Mouse (Mus musculus) large intestine, adult 2 months (tissue): ENCODE measurements around the gene Duox2. TPM values are rescaled to one million over a fixed set of nuclear protein-coding genes. Genes with fewer than 3 reads are reported as not detected.

Experiments
- DNase-seq: peaks from one replicate; pipeline ENCODE4 v3.0.0-alpha.2; 2012; ENCODE audit warnings: low read depth, low spot score
- WGBS: fragments of 180-500 bp; shearing (Covaris S2); methylation state at CpG from one replicate; pipeline ENCODE4 v1.1.7; 2018; 5-methylcytosine and 5-hydroxymethylcytosine counted together
- polyA plus RNA-seq: library from polyadenylated mRNA; depleted of rRNA; stranded (reverse); fragments of >200 nt; gene quantifications from 2 replicates; pipeline ENCODE4 v1.2.3, GENCODE M21; 2012; rRNA removed

Gene Duox2
- polyA plus RNA-seq, 1 experiment, result 133 TPM

GRCm38 (mm10) chr2:122243671-122244131 is 54.5 kb downstream of the Duox2 start:
- WGBS, result 2% methylated on average over 3 of the region's 3 CpGs
- DNase-seq, result no peak

GRCm38 (mm10) chr2:122241935-122242334 is 56.3 kb downstream of the Duox2 start:
- no peak for DNase-seq
- 18% methylated on average over 6 of the region's 6 CpGs for WGBS

- DNase-seq, result no peak
- 35% methylated on average over 4 of the region's 4 CpGs for WGBS
Observed at GRCm38 (mm10) chr2:122241226-122241625, 57.0 kb downstream of the Duox2 start.

GRCm38 (mm10) chr2:122240735-122241134 is 57.5 kb downstream of the Duox2 start:
- DNase-seq, result no peak

- 65% methylated on average over 2 of the region's 2 CpGs for WGBS
- DNase-seq, result no peak
Observed at GRCm38 (mm10) chr2:122237891-122238470, 60.3 kb downstream of the Duox2 start.

- DNase-seq, result no peak
Observed at GRCm38 (mm10) chr2:122236321-122236720, 61.9 kb downstream of the Duox2 start.

GRCm38 (mm10) chr2:122235425-122235824 is 62.8 kb downstream of the Duox2 start:
- 13% methylated on average over 2 of the region's 2 CpGs for WGBS
- no peak for DNase-seq

GRCm38 (mm10) chr2:122234611-122235288 is 63.5 kb downstream of the Duox2 start, which contains the start of gene Sord:
Gene Sord, plus strand, starts transcription at chr2:122234749.
- no peak for DNase-seq
- under 1% methylated on average over 35 of the region's 35 CpGs for WGBS

- WGBS, result 4% methylated on average over 26 of the region's 26 CpGs
- no peak for DNase-seq
Observed at GRCm38 (mm10) chr2:122233759-122234557, 64.3 kb downstream of the Duox2 start.

- DNase-seq, result no peak
Observed at GRCm38 (mm10) chr2:122233341-122233740, 64.9 kb downstream of the Duox2 start.

GRCm38 (mm10) chr2:122231616-122232015 is 66.6 kb downstream of the Duox2 start:
- WGBS, result 94% methylated on average over 9 of the region's 9 CpGs
- no peak for DNase-seq

More at GRCm38 (mm10) chr2:122233341-122233740, 64.9 kb downstream of the Duox2 start:
- WGBS, result 61% methylated on average over 5 of the region's 5 CpGs

GRCm38 (mm10) chr2:122230395-122230794 is 67.9 kb downstream of the Duox2 start:
- 92% methylated on average over 6 of the region's 6 CpGs for WGBS

More at GRCm38 (mm10) chr2:122230395-122230794, 67.9 kb downstream of the Duox2 start:
- DNase-seq, result no peak

Other genes with a start within 250 kb of the Duox2 start
- gene Spg11, start 180.1 kb downstream of the Duox2 start, polyA plus RNA-seq, result 6.4 and 10.3 TPM in 2 replicates
- gene B2m, start 150.8 kb downstream of the Duox2 start, polyA plus RNA-seq, result 1,363 and 1,869 TPM in 2 replicates
- gene Trim69, start 137.7 kb downstream of the Duox2 start, polyA plus RNA-seq, result 0.12 and 0.15 TPM in 2 replicates
- gene Patl2, start 112.3 kb downstream of the Duox2 start, polyA plus RNA-seq, result 0.02 TPM in 1 of 2 replicates, not detected in the other
- gene Terb2, start 112.2 kb downstream of the Duox2 start, polyA plus RNA-seq, result not detected in 2 replicates
- gene Sord, start 63.7 kb downstream of the Duox2 start, polyA plus RNA-seq, result 54.8 and 89.7 TPM in 2 replicates
- 263 and 294 TPM in 2 replicates for gene Duoxa2, start 451 bp upstream of the Duox2 start, polyA plus RNA-seq
- gene Duoxa1, start 15.3 kb upstream of the Duox2 start, polyA plus RNA-seq, result 0.25 and 0.26 TPM in 2 replicates
- gene Duox1, start 17.2 kb upstream of the Duox2 start, polyA plus RNA-seq, result 0.19 TPM in 2 replicates
- gene Shf, start 70.7 kb upstream of the Duox2 start, polyA plus RNA-seq, result 11.7 and 18.5 TPM in 2 replicates
- gene Slc28a2, start 128.0 kb upstream of the Duox2 start, polyA plus RNA-seq, result 30.9 and 99.3 TPM in 2 replicates
- gene Gm14085, start 186.5 kb upstream of the Duox2 start, polyA plus RNA-seq, result 0.08 and 0.14 TPM in 2 replicates